Mouse (Mus musculus) bone marrow, adult 2 months (tissue): ENCODE data around the gene Pdxk. TPM values are rescaled to one million over a fixed set of nuclear protein-coding genes. Genes with fewer than 3 reads are reported as not detected.

ENCODE experiments used
- H3K27ac ChIP-seq: fragments of 200-500 bp; 2 replicates; pipeline ENCODE4 v1.5.1; 2012; ENCODE audit warnings: low read depth, mild to moderate bottlenecking, control low read depth, inconsistent platforms, low read length; ENCODE audit not compliant: control insufficient read depth, poor library complexity, insufficient read depth
- H3K4me1 ChIP-seq: fragments of 200-500 bp; 2 replicates; pipeline ENCODE4 v1.6.1; 2011; ENCODE audit warnings: low read length; ENCODE audit not compliant: control insufficient read depth, insufficient read depth
- H3K4me3 ChIP-seq: fragments of 200-500 bp; replicated peaks from 2 replicates; pipeline ENCODE3; 2011; ENCODE audit warnings: mild to moderate bottlenecking, low read depth, low read length, control low read depth; ENCODE audit not compliant: control insufficient read depth
- CTCF ChIP-seq: fragments of 200-500 bp; IDR thresholded peaks from 2 replicates; pipeline ENCODE4 v1.5.1; 2011; ENCODE audit warnings: low read length, control low read depth; ENCODE audit not compliant: control insufficient read depth, insufficient read depth
- POLR2A ChIP-seq: fragments of 200-500 bp; IDR thresholded peaks from 2 replicates; pipeline ENCODE4 v1.6.1; 2011; ENCODE audit warnings: low read depth, mild to moderate bottlenecking, control low read depth, low read length, borderline replicate concordance; ENCODE audit not compliant: control insufficient read depth
- WGBS: fragments of 180-500 bp; shearing (Covaris S2); methylation state at CpG from one replicate; pipeline ENCODE4 v1.1.7; 2018; 5-methylcytosine and 5-hydroxymethylcytosine counted together
- polyA plus RNA-seq: library from polyadenylated mRNA; stranded (reverse); fragments of >200 nt; gene quantifications from 2 replicates; pipeline ENCODE4 v1.2.4, GENCODE M21; 2011; ENCODE audit warnings: low replicate concordance; ENCODE audit not compliant: missing spikeins, insufficient read depth, insufficient read length

Pdxk gene
- polyA plus RNA-seq, 1 experiment: 3.3 TPM

DNA sequence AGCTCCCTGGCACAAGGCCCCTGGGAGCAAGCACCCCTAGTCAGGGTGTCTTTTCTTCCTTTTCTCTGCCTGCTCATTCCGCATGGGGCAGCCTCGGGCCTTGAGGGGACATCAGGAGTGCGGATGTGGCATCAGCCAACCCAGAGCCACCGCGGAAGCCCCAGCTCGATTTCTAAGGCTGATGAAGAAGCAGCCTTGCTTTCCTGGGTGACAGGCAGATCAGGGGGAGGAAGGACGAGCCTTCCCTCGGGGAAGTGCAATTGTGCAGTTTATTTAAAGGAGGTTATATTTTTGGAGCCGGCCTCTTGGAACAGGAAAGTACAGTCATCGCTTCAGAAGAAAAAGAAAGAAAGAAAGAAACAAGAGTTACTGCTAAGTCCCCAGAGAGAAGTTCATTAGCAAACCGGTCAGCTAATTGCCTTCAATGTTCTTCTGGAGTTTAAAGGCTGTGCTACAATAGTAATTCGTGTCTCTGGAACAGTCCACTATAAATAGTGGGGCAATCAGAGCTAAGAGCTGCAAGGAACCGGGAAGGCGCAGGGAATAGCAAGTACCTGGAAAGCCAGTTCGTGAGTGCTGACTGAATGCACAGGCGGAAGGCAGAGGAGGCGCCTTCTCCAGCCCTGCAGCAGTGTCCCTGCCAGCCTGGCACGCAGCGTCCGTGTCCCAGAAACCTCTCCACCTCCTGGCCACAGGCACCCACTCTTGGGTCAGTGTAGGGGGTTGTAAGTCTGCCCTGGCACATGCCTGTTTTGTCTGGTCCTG, 76.4 kb downstream of the Pdxk start:
- TF ChIP-seq POLR2A: no peak
- no peak for TF ChIP-seq CTCF
- WGBS: 70% methylated on average over 20 of the region's 20 CpGs
- Histone ChIP-seq H3K4me1 (no peaks in the 10 kb centered on the region), H3K4me3 (no peak overlapping the region), H3K27ac (no peak overlapping the region)

Other genes with a start within 250 kb of the Pdxk start
- gene Trappc10, start 220.3 kb downstream of the Pdxk start, polyA plus RNA-seq: 19.5 and 31.8 TPM in 2 replicates
- gene Agpat3, start 112.5 kb downstream of the Pdxk start, polyA plus RNA-seq: 15.4 and 21.4 TPM in 2 replicates
- 80.6 and 132 TPM in 2 replicates for gene Rrp1, start 51.9 kb downstream of the Pdxk start, polyA plus RNA-seq
- gene Cstb, start 39.3 kb downstream of the Pdxk start, polyA plus RNA-seq: 41.1 and 77.8 TPM in 2 replicates
- not detected in 2 replicates for gene Olfr1358, start 52.5 kb upstream of the Pdxk start, polyA plus RNA-seq
- 11.3 and 25.4 TPM in 2 replicates for gene Ilvbl, start 109.4 kb upstream of the Pdxk start, polyA plus RNA-seq
- 3.6 and 5.5 TPM in 2 replicates for gene Syde1, start 127.0 kb upstream of the Pdxk start, polyA plus RNA-seq
- not detected in 2 replicates for gene Olfr1357, start 153.1 kb upstream of the Pdxk start, polyA plus RNA-seq